Mouse (Mus musculus) C2C12 (cell line): ENCODE data around the gene Grcc10.

Experiments used
- CEBPB ChIP-seq: IDR thresholded peaks from one replicate; pipeline ENCODE4 v1.6.1; 2011; ENCODE audit warnings: low read depth, mild to moderate bottlenecking, control low read depth, moderate library complexity
- CTCF ChIP-seq: IDR thresholded peaks from one replicate; pipeline ENCODE4 v1.5.1; 2011; ENCODE audit not compliant: control insufficient read depth, insufficient read depth, insufficient read length
- MAX ChIP-seq: IDR thresholded peaks from one replicate; pipeline ENCODE4 v1.6.1; 2011; ENCODE audit warnings: mild to moderate bottlenecking, control low read depth
- MYOD1 ChIP-seq: IDR thresholded peaks from one replicate; pipeline ENCODE4 v1.6.1; 2011; ENCODE audit warnings: low read depth; ENCODE audit not compliant: control insufficient read depth, insufficient read length
- USF1 ChIP-seq: IDR thresholded peaks from one replicate; pipeline ENCODE4 v1.6.1; 2011; ENCODE audit warnings: low read depth, mild to moderate bottlenecking, control low read depth, moderate library complexity

- no peak for TF ChIP-seq CTCF
- TF ChIP-seq USF1 = no peak
- no peak for TF ChIP-seq MAX
- TF ChIP-seq CEBPB = no peak
- no peak for TF ChIP-seq MYOD1
Observed at GRCm38 (mm10) chr6:124720904-124721303, 20.3 kb downstream of the Grcc10 start.
